Mouse (Mus musculus) hindbrain, embryonic 10.5 days (tissue): ENCODE data around the gene Rasgrp3. TPM values are rescaled to one million over a fixed set of nuclear protein-coding genes. Genes with fewer than 3 reads are reported as not detected.

Experiments
- DNase-seq: peaks from one replicate; pipeline ENCODE4 v3.0.0-alpha.2; 2017; ENCODE audit warnings: low spot score
- H3K27ac ChIP-seq: fragments of 300-500 bp; sonication (generic); 2 replicates; pipeline ENCODE4 v1.5.1; 2016; ENCODE audit warnings: mild to moderate bottlenecking, moderate library complexity
- H3K27me3 ChIP-seq: fragments of 300-500 bp; sonication (generic); 2 replicates; pipeline ENCODE4 v1.6.1; 2016; ENCODE audit warnings: mild to moderate bottlenecking; ENCODE audit not compliant: poor library complexity, insufficient read depth, severe bottlenecking
- H3K36me3 ChIP-seq: fragments of 300-500 bp; sonication (generic); 2 replicates; pipeline ENCODE4 v1.6.1; 2016; ENCODE audit warnings: mild to moderate bottlenecking, moderate library complexity
- H3K4me1 ChIP-seq: fragments of 300-500 bp; sonication (generic); replicated peaks from 2 replicates; pipeline ENCODE4 v1.6.1; 2016; ENCODE audit warnings: mild to moderate bottlenecking
- H3K4me3 ChIP-seq: fragments of 300-500 bp; sonication (generic); 2 replicates; pipeline ENCODE4 v1.5.1; 2016; ENCODE audit warnings: mild to moderate bottlenecking, moderate library complexity
- H3K9me3 ChIP-seq: fragments of 300-500 bp; sonication (generic); 2 replicates; pipeline ENCODE4 v1.6.1; 2016; ENCODE audit warnings: mild to moderate bottlenecking, moderate library complexity
- WGBS: fragments of 180-500 bp; shearing (Covaris S2); methylation state at CpG from one replicate; pipeline ENCODE4 v1.1.7; 2016; 5-methylcytosine and 5-hydroxymethylcytosine counted together
- polyA plus RNA-seq: library from polyadenylated mRNA; unstranded; fragments of >200 nt; fragmentation: Nextera tagmentation; extraction: Ambion mirVana; gene quantifications from 2 replicates; pipeline ENCODE4 v1.2.1, GENCODE M21; 2016

Rasgrp3 gene
- polyA plus RNA-seq, 1 experiment from 2014 or later, result 5.1 TPM

GRCm38 (mm10) chr17:75518181-75518901 lies 82.6 kb downstream of the Rasgrp3 start:
- Histone ChIP-seq H3K27me3 (no peaks in the 10 kb centered on the region), H3K4me3 (no peak overlapping the region), H3K4me1 (peaks cover 19% of the 10 kb centered on the region), H3K36me3 (no peaks in the 10 kb centered on the region), H3K9me3 (no peaks in the 10 kb centered on the region), H3K27ac (no peak overlapping the region)
- DNase-seq, result no peak
- 61% methylated on average over 8 of the region's 8 CpGs for WGBS

- Histone ChIP-seq H3K36me3 (no peaks in the 10 kb centered on the region), H3K27me3 (no peaks in the 10 kb centered on the region), H3K4me1 (peaks cover 19% of the 10 kb centered on the region), H3K9me3 (no peaks in the 10 kb centered on the region), H3K4me3 (no peak overlapping the region), H3K27ac (no peak overlapping the region)
- WGBS, result 87% methylated on average over 8 of the region's 8 CpGs
- DNase-seq, result no peak
These were observed 83.7 kb downstream of the Rasgrp3 start for GRCm38 (mm10) chr17:75519239-75519900.

GRCm38 (mm10) chr17:75521236-75521842 lies 85.6 kb downstream of the Rasgrp3 start:
- DNase-seq, result no peak
- H3K27ac ChIP-seq, result no peak overlapping the region
- no peaks in the 10 kb centered on the region for H3K9me3 ChIP-seq
- WGBS, result 15% methylated on average over 6 of the region's 6 CpGs
- H3K27me3 ChIP-seq, result no peaks in the 10 kb centered on the region
- H3K36me3 ChIP-seq, result no peaks in the 10 kb centered on the region
- H3K4me3 ChIP-seq, result no peak overlapping the region
- H3K4me1 ChIP-seq, result peaks cover 19% of the 10 kb centered on the region

GRCm38 (mm10) chr17:75522347-75523065 lies 86.8 kb downstream of the Rasgrp3 start:
- Histone ChIP-seq H3K27ac (no peak overlapping the region), H3K4me3 (no peak overlapping the region), H3K9me3 (no peaks in the 10 kb centered on the region), H3K36me3 (no peaks in the 10 kb centered on the region), H3K4me1 (peaks cover 19% of the 10 kb centered on the region), H3K27me3 (no peaks in the 10 kb centered on the region)
- WGBS, result 25% methylated on average over 9 of the region's 9 CpGs
- no peak for DNase-seq

- WGBS, result 71% methylated on average over 3 of the region's 3 CpGs
- H3K27me3 ChIP-seq, result no peaks in the 10 kb centered on the region
- no peak overlapping the region for H3K27ac ChIP-seq
- no peak overlapping the region for H3K4me3 ChIP-seq
- H3K36me3 ChIP-seq, result no peaks in the 10 kb centered on the region
- peaks cover 19% of the 10 kb centered on the region for H3K4me1 ChIP-seq
- DNase-seq, result no peak
- no peaks in the 10 kb centered on the region for H3K9me3 ChIP-seq
These were observed 88.1 kb downstream of the Rasgrp3 start for GRCm38 (mm10) chr17:75523812-75524211.

GRCm38 (mm10) chr17:75526411-75526810 lies 90.7 kb downstream of the Rasgrp3 start:
- no peak overlapping the region for H3K27ac ChIP-seq
- 89% methylated on average over 1 of the region's 1 CpGs for WGBS
- no peaks in the 10 kb centered on the region for H3K27me3 ChIP-seq
- H3K4me3 ChIP-seq, result no peak overlapping the region
- peaks cover 8% of the 10 kb centered on the region for H3K36me3 ChIP-seq
- H3K4me1 ChIP-seq, result peaks cover 14% of the 10 kb centered on the region
- 0 out of 2 replicates have a peak, but pooled peaks cover 3% of the 10 kb centered on the region for H3K9me3 ChIP-seq
- no peak for DNase-seq

GRCm38 (mm10) chr17:75529222-75529935 lies 93.7 kb downstream of the Rasgrp3 start:
- no peaks in the 10 kb centered on the region for H3K27me3 ChIP-seq
- no peak for DNase-seq
- no peak overlapping the region for H3K4me3 ChIP-seq
- no peak overlapping the region for H3K27ac ChIP-seq
- WGBS, result 86% methylated on average over 14 of the region's 14 CpGs
- 0 out of 2 replicates have a peak, but pooled peaks cover 3% of the 10 kb centered on the region for H3K9me3 ChIP-seq
- peaks cover 2% of the 10 kb centered on the region; the same call in 1 of the 2 replicates for H3K4me1 ChIP-seq
- H3K36me3 ChIP-seq, result peaks cover 8% of the 10 kb centered on the region

GRCm38 (mm10) chr17:75532469-75532986 lies 96.8 kb downstream of the Rasgrp3 start:
- Histone ChIP-seq H3K27me3 (no peaks in the 10 kb centered on the region), H3K4me3 (no peak overlapping the region), H3K4me1 (peaks cover 5% of the 10 kb centered on the region; the same call in 1 of the 2 replicates), H3K36me3 (peaks cover 27% of the 10 kb centered on the region), H3K9me3 (0 out of 2 replicates have a peak, but pooled peaks cover 3% of the 10 kb centered on the region), H3K27ac (no peak overlapping the region)
- 80% methylated on average over 6 of the region's 6 CpGs for WGBS
- no peak for DNase-seq

- Histone ChIP-seq H3K4me1 (peaks cover 5% of the 10 kb centered on the region; the same call in 1 of the 2 replicates), H3K9me3 (0 out of 2 replicates have a peak, but pooled peaks cover under 1% of the 10 kb centered on the region), H3K27ac (no peak overlapping the region), H3K36me3 (peaks cover 41% of the 10 kb centered on the region), H3K4me3 (no peak overlapping the region), H3K27me3 (no peaks in the 10 kb centered on the region)
- 69% methylated on average over 12 of the region's 12 CpGs for WGBS
- peak; percentile 8 for DNase-seq
These were observed 98.8 kb downstream of the Rasgrp3 start for GRCm38 (mm10) chr17:75534314-75535020.

- Histone ChIP-seq H3K27ac (no peak overlapping the region), H3K4me1 (peaks cover 5% of the 10 kb centered on the region; the same call in 1 of the 2 replicates), H3K4me3 (no peak overlapping the region), H3K36me3 (peaks cover 41% of the 10 kb centered on the region), H3K27me3 (no peaks in the 10 kb centered on the region), H3K9me3 (no peaks in the 10 kb centered on the region)
- 96% methylated on average over 4 of the region's 4 CpGs for WGBS
- DNase-seq, result no peak
These were observed 99.9 kb downstream of the Rasgrp3 start for GRCm38 (mm10) chr17:75535612-75536011.

GRCm38 (mm10) chr17:75536396-75537049 lies 100.8 kb downstream of the Rasgrp3 start:
- DNase-seq, result peak; percentile 6
- H3K27me3 ChIP-seq, result no peaks in the 10 kb centered on the region
- WGBS, result 54% methylated on average over 6 of the region's 6 CpGs
- no peak overlapping the region for H3K27ac ChIP-seq
- H3K9me3 ChIP-seq, result no peaks in the 10 kb centered on the region
- peaks cover 41% of the 10 kb centered on the region for H3K36me3 ChIP-seq
- no peak overlapping the region for H3K4me3 ChIP-seq
- peaks cover 5% of the 10 kb centered on the region; the same call in 1 of the 2 replicates for H3K4me1 ChIP-seq
